Mouse (Mus musculus) midbrain, embryonic 13.5 days (tissue): ENCODE data around the gene Tshz2. TPM values are rescaled to one million over a fixed set of nuclear protein-coding genes. Genes with fewer than 3 reads are reported as not detected.
A peak's percentile ranks its signal among the peaks of the same experiment; 100 is the strongest.
"Not testable (repeated sequence)": the region's sequence is repeated elsewhere in the genome, so short reads cannot be mapped to it uniquely, and the experiment has no call there.

Experiments
- ATAC-seq: fragments of 200-750 bp; cut with Nextera tagmentation; 2 replicates; pipeline ENCODE4 v1.8.0; 2017; ENCODE audit warnings: mild to moderate bottlenecking, moderate TSS enrichment, moderate library complexity
- H3K27ac ChIP-seq: fragments of 300-500 bp; sonication (generic); 2 replicates; pipeline ENCODE4 v1.5.1; 2015; ENCODE audit warnings: inconsistent platforms, mild to moderate bottlenecking, moderate library complexity
- H3K27me3 ChIP-seq: fragments of 300-500 bp; sonication (generic); 2 replicates; pipeline ENCODE4 v1.6.1; 2015; ENCODE audit warnings: mild to moderate bottlenecking, inconsistent platforms
- H3K36me3 ChIP-seq: fragments of 300-500 bp; sonication (generic); 2 replicates; pipeline ENCODE4 v1.6.1; 2015; ENCODE audit warnings: mild to moderate bottlenecking, inconsistent platforms
- H3K4me1 ChIP-seq: fragments of 300-500 bp; sonication (generic); replicated peaks from 2 replicates; pipeline ENCODE4 v1.6.1; 2015; ENCODE audit warnings: inconsistent platforms
- H3K4me2 ChIP-seq: fragments of 300-500 bp; sonication (generic); replicated peaks from 2 replicates; pipeline ENCODE4 v1.6.1; 2015; ENCODE audit warnings: moderate library complexity, mild to moderate bottlenecking, inconsistent platforms
- H3K4me3 ChIP-seq: fragments of 300-500 bp; sonication (generic); replicated peaks from 2 replicates; pipeline ENCODE4 v1.5.1; 2015; ENCODE audit warnings: mild to moderate bottlenecking, inconsistent platforms
- H3K9ac ChIP-seq: fragments of 300-500 bp; sonication (generic); replicated peaks from 2 replicates; pipeline ENCODE4 v1.6.1; 2015; ENCODE audit warnings: mild to moderate bottlenecking, inconsistent platforms
- H3K9me3 ChIP-seq: fragments of 300-500 bp; sonication (generic); 2 replicates; pipeline ENCODE4 v1.6.1; 2016; ENCODE audit warnings: mild to moderate bottlenecking, inconsistent platforms
- WGBS: fragments of 180-500 bp; shearing (Covaris S2); methylation state at CpG from one replicate; pipeline ENCODE4 v1.1.7; 2015; 5-methylcytosine and 5-hydroxymethylcytosine counted together
- polyA plus RNA-seq: library from polyadenylated mRNA; unstranded; fragments of >200 nt; fragmentation: Nextera tagmentation; extraction: Ambion mirVana; gene quantifications from 2 replicates; pipeline ENCODE4 v1.2.1, GENCODE M21; 2015

Tshz2 gene
- polyA plus RNA-seq, 1 experiment from 2014 or later: 13.1 TPM

DNA sequence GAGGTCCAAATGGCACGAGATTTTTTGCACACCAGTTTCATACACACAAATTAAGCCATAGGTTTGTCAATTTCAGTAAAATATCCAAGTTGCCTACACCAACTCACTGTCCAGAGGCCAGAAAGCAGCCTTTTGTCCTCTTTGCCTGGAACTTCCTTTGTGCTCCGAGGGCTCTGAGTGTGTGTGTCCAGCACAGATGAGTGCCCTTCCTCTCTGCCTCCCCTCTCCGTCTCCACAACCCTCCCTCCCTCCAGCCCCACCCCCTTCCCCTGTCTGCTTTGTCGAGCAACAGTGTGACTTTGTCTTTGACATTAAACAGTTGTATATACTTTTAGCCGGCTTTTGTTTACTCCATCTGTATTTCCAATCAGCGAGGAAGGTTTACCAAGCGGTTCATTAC lies 201.8 kb downstream of the Tshz2 start:
- Histone ChIP-seq H3K36me3 (no peaks in the 10 kb centered on the region), H3K4me3 (no peak overlapping the region), H3K4me1 (no peaks in the 10 kb centered on the region), H3K27me3 (no peaks in the 10 kb centered on the region), H3K9ac (no peak overlapping the region), H3K27ac (no peak overlapping the region), H3K9me3 (no peaks in the 10 kb centered on the region), H3K4me2 (no peak overlapping the region)
- 42% methylated on average over 7 of the region's 7 CpGs for WGBS
- ATAC-seq: no peak

DNA sequence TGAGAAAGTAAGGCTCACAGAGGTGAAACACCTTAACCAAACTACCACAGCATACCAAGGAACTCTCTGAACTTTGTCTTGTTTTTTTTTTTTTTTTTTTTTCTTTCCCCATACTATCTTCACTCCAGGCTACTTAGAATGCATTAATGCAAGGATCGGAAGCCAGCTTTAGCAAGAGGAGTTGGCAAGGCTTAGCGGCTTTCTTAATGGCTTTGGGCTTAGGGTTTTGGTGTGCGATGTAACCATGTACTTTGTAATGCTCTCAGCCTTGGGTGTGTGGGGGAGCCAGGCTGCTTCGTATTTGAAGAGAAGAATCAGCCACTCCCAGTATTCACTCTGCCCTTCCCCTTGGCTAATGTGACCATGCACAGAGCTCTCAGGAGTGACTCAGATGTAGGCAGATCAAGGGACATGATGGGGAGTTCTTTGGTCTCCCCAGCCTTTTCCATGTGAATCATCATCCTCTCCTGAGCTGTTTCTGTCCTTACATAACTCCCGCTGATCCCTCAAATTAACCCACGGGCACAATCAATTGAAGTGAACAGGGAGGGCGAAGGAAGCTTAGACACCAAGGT lies 204.3 kb downstream of the Tshz2 start:
- Histone ChIP-seq H3K4me1 (no peaks in the 10 kb centered on the region), H3K4me3 (no peak overlapping the region), H3K9ac (no peak overlapping the region), H3K27ac (no peak overlapping the region), H3K27me3 (no peaks in the 10 kb centered on the region), H3K36me3 (no peaks in the 10 kb centered on the region), H3K4me2 (no peak overlapping the region), H3K9me3 (no peaks in the 10 kb centered on the region)
- WGBS: 76% methylated on average over 7 of the region's 7 CpGs
- ATAC-seq: no peak

DNA sequence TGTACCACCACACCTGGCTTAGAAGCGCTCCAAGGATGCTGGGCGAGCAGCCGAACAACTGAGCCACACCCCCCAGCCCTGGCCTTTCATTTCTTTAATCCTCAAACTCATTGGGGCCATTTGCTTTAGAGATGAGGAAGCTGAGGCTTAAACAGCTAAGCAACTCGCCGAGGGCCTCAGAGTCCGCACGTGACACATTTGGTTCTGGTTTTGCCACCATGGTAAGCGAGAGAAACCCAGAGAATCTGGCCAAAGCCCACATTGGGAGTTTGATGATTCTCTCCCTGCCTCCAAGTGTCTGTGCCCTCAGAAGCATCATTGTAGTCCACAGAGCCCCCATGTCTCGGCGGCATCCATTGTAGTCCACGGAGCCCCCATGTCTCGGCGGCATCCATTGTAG lies 205.7 kb downstream of the Tshz2 start:
- Histone ChIP-seq H3K27me3 (no peaks in the 10 kb centered on the region), H3K9me3 (no peaks in the 10 kb centered on the region), H3K27ac (no peak overlapping the region), H3K4me2 (no peak overlapping the region), H3K4me1 (no peaks in the 10 kb centered on the region), H3K36me3 (no peaks in the 10 kb centered on the region), H3K4me3 (no peak overlapping the region), H3K9ac (no peak overlapping the region)
- 90% methylated on average over 13 of the region's 13 CpGs for WGBS
- ATAC-seq: no peak

DNA sequence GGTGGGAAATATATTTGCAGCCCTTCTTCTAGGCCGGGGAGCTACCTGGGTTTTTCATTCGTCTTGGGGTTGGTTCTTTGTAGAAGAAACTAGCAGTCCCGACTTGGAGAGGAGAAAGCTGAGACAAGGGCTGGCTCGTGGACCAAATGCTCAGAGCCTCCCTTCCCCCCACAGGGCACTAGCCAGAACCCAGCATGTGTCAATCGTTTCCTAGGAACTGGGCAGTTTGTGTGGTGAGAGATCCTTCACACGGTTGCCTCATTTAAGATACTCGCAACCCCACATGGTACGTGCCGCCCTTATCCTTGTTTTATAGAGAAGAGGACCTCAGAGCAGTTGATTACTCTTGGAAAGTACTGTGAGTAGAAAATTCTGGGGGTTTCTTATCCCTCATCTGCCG lies 208.6 kb downstream of the Tshz2 start:
- Histone ChIP-seq H3K4me2 (no peak overlapping the region), H3K9me3 (no peaks in the 10 kb centered on the region), H3K9ac (no peak overlapping the region), H3K4me3 (no peak overlapping the region), H3K27me3 (no peaks in the 10 kb centered on the region), H3K27ac (no peak overlapping the region), H3K4me1 (no peaks in the 10 kb centered on the region), H3K36me3 (no peaks in the 10 kb centered on the region)
- no peak for ATAC-seq
- WGBS: 77% methylated on average over 10 of the region's 10 CpGs

DNA sequence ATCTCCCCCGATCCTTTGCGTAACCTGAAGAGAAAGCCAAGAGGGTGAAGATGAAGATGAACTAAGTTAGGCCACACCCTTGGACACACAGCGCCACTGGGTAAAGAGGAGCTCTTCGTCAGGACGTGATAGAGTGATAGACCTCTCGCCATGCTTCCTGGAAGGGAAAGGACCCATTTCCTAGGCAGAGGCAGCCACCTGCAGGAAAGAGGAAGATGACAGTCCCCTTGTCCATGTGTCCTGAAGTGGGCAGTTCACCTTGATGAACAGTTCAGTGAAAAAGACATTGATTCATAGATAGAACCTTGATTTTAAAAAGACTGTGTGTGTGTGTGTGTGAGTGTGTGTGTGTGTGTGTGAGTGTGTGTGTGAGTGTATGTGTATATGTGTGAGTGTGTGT lies 209.7 kb downstream of the Tshz2 start:
- H3K27me3 ChIP-seq: no peaks in the 10 kb centered on the region
- no peak overlapping the region for H3K9ac ChIP-seq
- no peaks in the 10 kb centered on the region for H3K36me3 ChIP-seq
- no peak for ATAC-seq
- no peak overlapping the region for H3K4me2 ChIP-seq
- 87% methylated on average over 6 of the region's 6 CpGs for whole genome bisulfite sequencing
- no peaks in the 10 kb centered on the region for H3K4me1 ChIP-seq
- no peak overlapping the region for H3K27ac ChIP-seq
- H3K9me3 ChIP-seq: no peaks in the 10 kb centered on the region
- no peak overlapping the region for H3K4me3 ChIP-seq

DNA sequence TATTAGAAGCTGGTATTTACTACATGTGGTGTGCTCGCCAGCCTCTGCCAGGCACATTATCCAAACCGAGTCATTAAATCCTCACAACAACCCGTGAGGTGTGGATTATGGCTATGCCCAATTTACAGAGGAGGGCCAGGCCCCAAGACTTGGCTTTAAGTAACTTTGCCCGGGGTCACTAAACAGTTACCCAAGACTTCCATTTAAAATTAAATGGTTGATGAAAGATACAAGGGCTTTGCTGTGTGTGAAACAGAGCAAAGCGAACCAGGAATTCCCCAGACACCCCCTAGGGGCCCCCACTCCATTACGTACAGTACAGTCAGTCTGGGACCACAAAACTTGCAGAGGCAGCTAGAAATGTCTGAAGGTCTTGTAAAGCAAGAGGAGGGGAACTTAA lies 210.7 kb downstream of the Tshz2 start:
- H3K9ac ChIP-seq: no peak overlapping the region
- H3K36me3 ChIP-seq: no peaks in the 10 kb centered on the region
- H3K4me1 ChIP-seq: no peaks in the 10 kb centered on the region
- no peak overlapping the region for H3K4me2 ChIP-seq
- no peaks in the 10 kb centered on the region for H3K27me3 ChIP-seq
- no peak overlapping the region for H3K4me3 ChIP-seq
- no peak for ATAC-seq
- no peak overlapping the region for H3K27ac ChIP-seq
- H3K9me3 ChIP-seq: no peaks in the 10 kb centered on the region
- 73% methylated on average over 6 of the region's 6 CpGs for WGBS

DNA sequence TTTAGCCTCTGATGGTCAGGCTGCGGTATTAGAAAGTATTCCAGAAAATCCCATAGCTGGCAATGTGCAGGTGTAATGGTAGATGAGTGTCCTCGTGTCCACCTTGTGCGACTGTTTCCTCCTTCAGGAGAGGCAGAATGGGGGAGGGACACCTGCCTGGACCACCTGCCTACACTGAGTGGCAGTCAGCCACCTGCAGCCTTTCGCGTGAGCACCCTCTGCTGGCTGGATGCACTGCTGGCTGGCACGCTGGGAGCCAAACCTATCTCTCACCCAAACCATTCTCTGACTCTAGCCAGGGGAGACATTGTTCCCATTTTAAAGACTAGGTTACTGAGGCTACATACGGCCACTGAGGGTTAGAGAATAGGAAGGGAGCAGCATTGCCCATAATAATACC lies 216.3 kb downstream of the Tshz2 start:
- H3K27ac ChIP-seq: no peak overlapping the region
- H3K36me3 ChIP-seq: no peaks in the 10 kb centered on the region
- no peaks in the 10 kb centered on the region for H3K27me3 ChIP-seq
- H3K9me3 ChIP-seq: no peaks in the 10 kb centered on the region
- ATAC-seq: peak; percentile 48; the same call in 1 of the 2 replicates
- no peaks in the 10 kb centered on the region for H3K4me1 ChIP-seq
- no peak overlapping the region for H3K4me2 ChIP-seq
- WGBS: 43% methylated on average over 7 of the region's 7 CpGs
- no peak overlapping the region for H3K4me3 ChIP-seq
- H3K9ac ChIP-seq: no peak overlapping the region

DNA sequence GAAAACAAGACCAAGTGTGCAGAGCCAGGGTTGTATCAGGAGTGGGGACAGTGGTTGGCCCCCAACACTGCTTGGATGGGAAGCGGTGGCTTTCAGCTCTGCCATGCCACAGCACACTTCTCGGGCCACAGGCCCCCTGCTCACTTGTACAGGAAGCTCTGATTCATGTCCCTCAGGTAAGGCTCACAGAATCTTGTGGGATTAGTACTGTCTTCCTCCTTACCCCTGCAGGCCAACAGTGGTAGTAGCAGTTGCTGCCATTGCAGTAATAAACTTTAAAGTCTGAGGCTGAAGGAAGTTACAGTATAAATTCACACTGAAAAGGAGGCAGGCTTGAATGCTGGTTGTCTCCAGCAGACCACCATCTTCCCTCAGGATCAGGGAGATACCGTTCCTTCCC lies 216.7 kb downstream of the Tshz2 start:
- H3K4me3 ChIP-seq: no peak overlapping the region
- H3K36me3 ChIP-seq: no peaks in the 10 kb centered on the region
- H3K27ac ChIP-seq: no peak overlapping the region
- H3K4me2 ChIP-seq: no peak overlapping the region
- no peak overlapping the region for H3K9ac ChIP-seq
- 70% methylated on average over 3 of the region's 3 CpGs for WGBS
- no peaks in the 10 kb centered on the region for H3K27me3 ChIP-seq
- ATAC-seq: 0 out of 2 replicates have a peak, but pooled peaks have one; percentile 27
- no peaks in the 10 kb centered on the region for H3K9me3 ChIP-seq
- H3K4me1 ChIP-seq: no peaks in the 10 kb centered on the region

DNA sequence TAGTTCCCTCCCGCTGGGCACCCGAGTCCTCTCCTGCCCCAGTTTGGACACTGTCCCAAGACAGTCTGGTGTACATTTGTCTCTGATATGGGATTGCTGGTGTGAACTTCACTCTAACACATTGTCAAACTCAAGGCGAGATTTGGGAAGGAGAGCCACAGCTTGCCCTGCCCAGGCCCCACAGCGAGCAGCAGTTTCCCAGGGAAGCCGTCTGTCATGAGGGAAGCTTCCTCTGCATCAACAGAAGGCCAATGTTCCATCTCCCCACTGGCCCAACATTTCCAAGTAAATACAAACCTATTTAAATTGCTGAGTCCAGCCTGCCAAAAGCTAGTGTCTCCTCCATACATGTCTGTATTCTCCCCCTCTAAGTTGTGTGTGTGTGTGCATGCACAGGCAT lies 218.8 kb downstream of the Tshz2 start:
- WGBS: 86% methylated on average over 5 of the region's 5 CpGs
- Histone ChIP-seq H3K4me2 (no peak overlapping the region), H3K9ac (no peak overlapping the region), H3K27ac (no peak overlapping the region), H3K27me3 (no peaks in the 10 kb centered on the region), H3K9me3 (no peaks in the 10 kb centered on the region), H3K36me3 (no peaks in the 10 kb centered on the region), H3K4me3 (no peak overlapping the region), H3K4me1 (no peaks in the 10 kb centered on the region)
- no peak for ATAC-seq

DNA sequence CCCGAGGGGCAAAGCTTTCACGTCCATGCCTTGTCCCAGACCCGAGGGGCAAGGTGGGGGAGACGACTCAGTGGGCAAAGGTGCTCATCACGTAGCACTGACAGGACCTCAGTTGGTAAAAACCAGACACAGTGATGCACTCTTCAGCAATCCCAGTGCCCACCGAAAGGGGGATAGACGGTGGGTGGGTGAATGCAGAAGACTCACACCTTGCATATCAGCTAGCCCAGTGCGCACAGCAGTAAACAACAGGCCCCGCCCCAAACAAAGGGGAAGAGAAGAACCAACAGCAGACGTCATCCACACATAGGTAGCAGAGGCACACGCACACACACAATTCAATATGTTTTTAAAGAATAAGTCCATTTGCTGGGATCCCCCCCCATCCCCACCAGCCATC lies 221.7 kb downstream of the Tshz2 start:
- H3K4me1 ChIP-seq: peaks cover 1% of the 10 kb centered on the region; the same call in 1 of the 2 replicates
- H3K9me3 ChIP-seq: no peaks in the 10 kb centered on the region
- no peaks in the 10 kb centered on the region for H3K36me3 ChIP-seq
- no peak overlapping the region for H3K9ac ChIP-seq
- ATAC-seq: no peak
- no peaks in the 10 kb centered on the region for H3K27me3 ChIP-seq
- 84% methylated on average over 11 of the region's 11 CpGs for WGBS
- no peak overlapping the region for H3K4me2 ChIP-seq
- no peak overlapping the region for H3K27ac ChIP-seq
- no peak overlapping the region for H3K4me3 ChIP-seq

DNA sequence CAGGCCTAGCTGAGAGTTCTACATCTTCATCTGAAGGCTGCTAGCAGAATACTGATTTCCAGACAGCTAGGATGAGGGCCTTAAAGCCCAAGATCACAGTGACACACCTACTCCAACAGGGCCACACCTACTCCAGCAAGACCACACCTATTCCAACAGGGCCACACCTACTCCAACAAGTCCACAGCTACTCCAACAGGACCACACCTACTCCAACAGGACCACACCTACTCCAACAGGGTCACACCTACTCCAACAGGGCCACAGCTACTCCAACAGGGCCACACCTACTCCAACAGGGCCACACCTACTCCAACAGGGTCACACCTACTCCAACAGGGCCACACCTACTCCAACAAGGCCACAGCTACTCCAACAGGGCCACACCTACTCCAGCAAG lies 224.2 kb downstream of the Tshz2 start:
- H3K4me3 ChIP-seq, ATAC-seq, H3K36me3 ChIP-seq, H3K4me2 ChIP-seq, H3K9me3 ChIP-seq, H3K9ac ChIP-seq, H3K27ac ChIP-seq, H3K27me3 ChIP-seq: not testable (repeated sequence)
- peaks cover 16% of the 10 kb centered on the region for H3K4me1 ChIP-seq

DNA sequence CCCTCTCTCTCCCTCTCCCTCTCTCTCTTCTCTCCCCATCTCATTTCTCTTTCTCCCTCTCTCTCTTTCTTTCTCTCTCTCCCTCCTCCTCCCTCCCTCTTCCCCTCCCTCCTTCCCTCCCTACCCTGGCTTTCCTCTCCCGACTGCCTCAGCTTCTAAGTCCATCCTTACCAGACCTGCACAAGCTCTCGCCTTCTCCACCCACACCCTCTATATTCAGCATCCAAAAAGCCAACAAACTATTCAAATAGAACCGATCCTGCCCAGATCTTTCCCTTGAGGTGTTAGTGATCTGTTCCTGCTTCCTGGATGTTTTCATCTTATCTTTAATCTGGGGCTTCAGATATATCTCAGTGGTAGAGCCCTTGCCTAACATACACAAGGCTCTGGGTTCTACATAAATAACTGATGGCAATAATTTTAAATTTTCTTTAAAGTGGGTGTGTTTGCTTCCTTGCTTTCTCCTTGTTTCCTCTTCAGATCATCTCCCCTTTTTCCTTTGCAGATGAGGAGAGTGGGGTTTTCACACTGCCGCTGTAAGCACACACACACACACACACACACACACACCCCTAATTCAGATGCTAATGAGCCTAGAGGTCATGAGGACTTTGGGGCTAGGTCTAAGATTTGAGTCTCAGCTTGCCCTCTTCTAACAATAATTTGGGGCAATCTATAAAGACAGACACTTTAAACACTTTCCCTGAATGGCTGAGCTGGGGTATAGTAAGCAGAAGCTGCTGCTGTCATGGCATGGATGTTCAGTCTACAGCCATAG lies 226.5 kb downstream of the Tshz2 start:
- no peak overlapping the region for H3K4me3 ChIP-seq
- WGBS: 51% methylated on average over 4 of the region's 4 CpGs
- no peak overlapping the region for H3K4me2 ChIP-seq
- H3K4me1 ChIP-seq: peaks cover 16% of the 10 kb centered on the region
- no peaks in the 10 kb centered on the region for H3K36me3 ChIP-seq
- H3K9ac ChIP-seq: no peak overlapping the region
- no peaks in the 10 kb centered on the region for H3K9me3 ChIP-seq
- H3K27ac ChIP-seq: no peak overlapping the region
- H3K27me3 ChIP-seq: no peaks in the 10 kb centered on the region
- no peak for ATAC-seq

DNA sequence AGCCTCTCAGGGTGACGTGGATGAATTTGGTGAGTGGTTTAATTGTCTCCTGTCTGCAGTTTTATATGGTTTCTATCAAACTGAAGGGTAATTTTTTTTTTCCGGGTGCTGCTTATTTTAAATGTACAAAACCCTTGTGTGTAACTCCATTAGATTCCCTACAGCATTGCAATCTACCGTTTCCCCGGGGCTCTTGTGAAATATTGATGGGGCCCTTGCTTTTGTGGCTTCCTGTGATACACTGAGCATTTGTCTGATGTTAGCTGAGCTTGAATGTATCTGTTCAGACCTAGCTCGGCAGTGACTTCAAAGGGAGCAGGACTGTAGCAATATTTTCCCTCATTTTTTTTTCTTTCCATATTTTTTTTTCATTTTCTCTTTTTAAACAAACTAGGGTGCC lies 228.1 kb downstream of the Tshz2 start:
- 70% methylated on average over 5 of the region's 5 CpGs for WGBS
- H3K27me3 ChIP-seq: no peaks in the 10 kb centered on the region
- no peak overlapping the region for H3K27ac ChIP-seq
- no peak for ATAC-seq
- H3K4me2 ChIP-seq: no peak overlapping the region
- no peak overlapping the region for H3K9ac ChIP-seq
- peaks cover 16% of the 10 kb centered on the region for H3K4me1 ChIP-seq
- no peaks in the 10 kb centered on the region for H3K36me3 ChIP-seq
- no peaks in the 10 kb centered on the region for H3K9me3 ChIP-seq
- no peak overlapping the region for H3K4me3 ChIP-seq
